Mouse (Mus musculus) myocyte (in vitro differentiated cells): ENCODE measurements around the gene Cdc42bpa. TPM values are rescaled to one million over a fixed set of nuclear protein-coding genes. Genes with fewer than 3 reads are reported as not detected.

Experiments used
- H3K27me3 ChIP-seq: one replicate; pipeline ENCODE4 v1.6.1; 2011; ENCODE audit not compliant: control insufficient read depth, insufficient read depth, insufficient read length
- H3K36me3 ChIP-seq: one replicate; pipeline ENCODE4 v1.6.1; 2011; ENCODE audit not compliant: control insufficient read depth, insufficient read depth
- H3K4me2 ChIP-seq: one replicate; pipeline ENCODE4 v1.6.1; 2011; ENCODE audit warnings: low read depth, control low read depth
- H3K4me3 ChIP-seq: one replicate; pipeline ENCODE4 v1.5.1; 2011; ENCODE audit warnings: mild to moderate bottlenecking, control low read depth, moderate library complexity
- H3K79me2 ChIP-seq: one replicate; pipeline ENCODE4 v1.6.1; 2011; ENCODE audit not compliant: control insufficient read depth, insufficient read depth
- H3ac ChIP-seq: one replicate; pipeline ENCODE4 v1.6.1; 2011; ENCODE audit not compliant: control insufficient read depth, insufficient read length
- CEBPB ChIP-seq: IDR thresholded peaks from 2 replicates; pipeline ENCODE4 v1.6.1; 2011; ENCODE audit warnings: mild to moderate bottlenecking, moderate library complexity; ENCODE audit not compliant: poor library complexity, insufficient read depth, severe bottlenecking
- E2F4 ChIP-seq: IDR thresholded peaks from one replicate; pipeline ENCODE4 v1.6.1; 2011; ENCODE audit warnings: mild to moderate bottlenecking, control low read depth, moderate library complexity; ENCODE audit not compliant: insufficient read depth
- MAX ChIP-seq: IDR thresholded peaks from one replicate; pipeline ENCODE4 v1.6.1; 2011; ENCODE audit warnings: low read depth, mild to moderate bottlenecking, control low read depth
- MYOD1 ChIP-seq, 3 experiments: IDR thresholded peaks; one replicate each; pipeline ENCODE4 v1.6.1; 2011; ENCODE audit warnings: control low read depth in 2 of 3, low read depth in 2 of 3, mild to moderate bottlenecking in 2 of 3, moderate library complexity in 1 of 3; ENCODE audit not compliant: insufficient read length in 2 of 3, control insufficient read depth in 1 of 3
- MYOG ChIP-seq, 3 experiments: IDR thresholded peaks; one replicate each; pipeline ENCODE4 v1.6.1; 2011; ENCODE audit warnings: control low read depth in 2 of 3, low read depth in 2 of 3, mild to moderate bottlenecking in 2 of 3; ENCODE audit not compliant: insufficient read length in 2 of 3, control insufficient read depth in 1 of 3, insufficient read depth in 1 of 3
- POLR2A ChIP-seq: IDR thresholded peaks from one replicate; pipeline ENCODE4 v1.6.1; 2011; ENCODE audit warnings: low read depth, mild to moderate bottlenecking, control low read depth, moderate library complexity; ENCODE audit not compliant: insufficient read length
- POLR2AphosphoS2 ChIP-seq: IDR thresholded peaks from one replicate; pipeline ENCODE4 v1.6.1; 2011; ENCODE audit warnings: low read depth, control low read depth; ENCODE audit not compliant: insufficient read length
- REST ChIP-seq: IDR thresholded peaks from one replicate; pipeline ENCODE4 v1.6.1; 2011; ENCODE audit warnings: mild to moderate bottlenecking, control low read depth, moderate library complexity; ENCODE audit not compliant: insufficient read depth, insufficient read length
- SRF ChIP-seq: IDR thresholded peaks from one replicate; pipeline ENCODE4 v1.6.1; 2011; ENCODE audit warnings: low read depth; ENCODE audit not compliant: control insufficient read depth, insufficient read length
- TCF12 ChIP-seq: IDR thresholded peaks from one replicate; pipeline ENCODE4 v1.6.1; 2011; ENCODE audit warnings: mild to moderate bottlenecking, control low read depth; ENCODE audit not compliant: poor library complexity, insufficient read depth, severe bottlenecking
- TCF3 ChIP-seq: IDR thresholded peaks from one replicate; pipeline ENCODE4 v1.6.1; 2011; ENCODE audit warnings: low read depth, control low read depth; ENCODE audit not compliant: insufficient read length
- USF1 ChIP-seq: IDR thresholded peaks from one replicate; pipeline ENCODE4 v1.6.1; 2011; ENCODE audit warnings: low read depth, mild to moderate bottlenecking, control low read depth, moderate library complexity
- polyA plus RNA-seq: library from polyadenylated mRNA; unstranded; fragments of >200 nt; fragmentation: generic; extraction: Trizol; gene quantifications from one replicate; pipeline ENCODE4 v1.2.1, GENCODE M21; 2012; ENCODE audit warnings: missing spikeins

Cdc42bpa gene
- polyA plus RNA-seq, 1 experiment: 14.3 TPM

DNA sequence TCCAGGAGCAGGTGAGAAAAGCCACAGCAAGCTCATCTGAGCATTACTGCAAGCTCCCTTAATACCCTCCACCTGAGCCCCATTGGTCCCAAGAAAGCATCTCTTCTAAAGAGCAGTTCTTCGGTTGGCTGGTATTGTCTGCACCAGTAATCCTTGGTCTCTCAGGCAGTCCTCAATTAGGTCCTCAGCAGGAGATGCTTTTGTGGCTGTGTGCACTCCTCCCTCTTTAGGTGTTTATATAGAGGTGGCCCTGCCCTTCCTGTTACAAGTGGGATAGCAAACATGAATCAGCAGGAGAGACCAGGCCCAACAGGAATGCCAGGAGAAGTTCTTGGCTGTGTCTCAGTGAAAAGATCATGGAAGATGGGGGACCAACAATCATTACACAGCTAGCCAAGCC, 23.9 kb downstream of the Cdc42bpa start:
- H3K4me2 ChIP-seq: no peak overlapping the region
- H3K4me3 ChIP-seq: no peak overlapping the region
- TF ChIP-seq POLR2AphosphoS2: no peak
- TF ChIP-seq SRF: no peak
- H3K79me2 ChIP-seq: peaks cover 86% of the 10 kb centered on the region
- H3K36me3 ChIP-seq: no peaks in the 10 kb centered on the region
- no peak overlapping the region for H3ac ChIP-seq
- no peaks in the 10 kb centered on the region for H3K27me3 ChIP-seq

- Histone ChIP-seq H3K36me3 (no peaks in the 10 kb centered on the region), H3K79me2 (peaks cover 85% of the 10 kb centered on the region), H3K27me3 (no peaks in the 10 kb centered on the region), H3ac (no peak overlapping the region), H3K4me3 (no peak overlapping the region), H3K4me2 (peak overlapping the region; percentile 69)
- TF ChIP-seq POLR2AphosphoS2: no peak
Measured at GRCm38 (mm10) chr1:179991660-179992235, 31.5 kb downstream of the Cdc42bpa start.

DNA sequence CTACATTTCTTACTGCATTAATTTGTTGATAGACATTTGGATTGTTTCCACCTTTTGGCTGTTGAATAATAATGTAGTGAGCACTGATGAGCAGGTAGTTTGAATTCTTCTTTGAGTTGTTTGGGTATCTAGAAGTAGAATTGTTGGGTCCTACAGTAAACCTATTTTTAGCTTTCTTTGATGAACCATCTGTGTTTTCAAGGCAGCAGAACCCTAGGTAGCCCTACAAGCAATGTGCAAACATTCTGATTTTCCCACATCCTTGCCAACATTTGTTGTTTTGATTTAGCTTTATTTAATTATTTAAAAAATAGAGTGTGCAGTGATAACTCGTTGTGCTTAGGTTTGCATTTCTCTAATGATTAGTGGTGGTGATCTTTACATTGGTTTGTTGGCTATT, 32.0 kb downstream of the Cdc42bpa start:
- H3K36me3 ChIP-seq: no peaks in the 10 kb centered on the region
- peaks cover 84% of the 10 kb centered on the region for H3K79me2 ChIP-seq
- H3K27me3 ChIP-seq: no peaks in the 10 kb centered on the region
- H3ac ChIP-seq: no peak overlapping the region
- no peak for TF ChIP-seq SRF
- no peak for TF ChIP-seq MAX
- TF ChIP-seq USF1: no peak
- TF ChIP-seq MYOD1 (IDR thresholded peaks at IDR 0.05; ENCODE audit: control insufficient read depth in 1 of 3, insufficient read length in 2 of 3, low read depth in 2 of 3): no peak
- no peak for TF ChIP-seq POLR2AphosphoS2
- TF ChIP-seq CEBPB: no peak
- TF ChIP-seq REST: no peak
- TF ChIP-seq E2F4: no peak
- no peak for TF ChIP-seq TCF12
- TF ChIP-seq MYOG (IDR thresholded peaks at IDR 0.05; ENCODE audit: control insufficient read depth in 1 of 3, insufficient read depth in 1 of 3, insufficient read length in 2 of 3, low read depth in 2 of 3): no peak
- no peak for TF ChIP-seq POLR2A
- no peak for TF ChIP-seq TCF3
- peak overlapping the region; percentile 69 for H3K4me2 ChIP-seq
- no peak overlapping the region for H3K4me3 ChIP-seq

- TF ChIP-seq MYOD1 (IDR thresholded peaks at IDR 0.05; ENCODE audit: control insufficient read depth in 1 of 3, insufficient read length in 2 of 3, low read depth in 2 of 3) (no peak), MYOG (IDR thresholded peaks at IDR 0.05; ENCODE audit: control insufficient read depth in 1 of 3, insufficient read depth in 1 of 3, insufficient read length in 2 of 3, low read depth in 2 of 3) (no peak), USF1 (no peak), POLR2A (no peak), E2F4 (no peak)
- Histone ChIP-seq H3K27me3 (no peaks in the 10 kb centered on the region), H3K4me3 (no peak overlapping the region), H3K79me2 (peaks cover 66% of the 10 kb centered on the region), H3K4me2 (no peak overlapping the region), H3ac (no peak overlapping the region), H3K36me3 (no peaks in the 10 kb centered on the region)
Measured at GRCm38 (mm10) chr1:180008057-180008456, 47.8 kb downstream of the Cdc42bpa start.

GRCm38 (mm10) chr1:180013479-180013878, 53.2 kb downstream of the Cdc42bpa start:
- Histone ChIP-seq H3K27me3 (no peaks in the 10 kb centered on the region), H3K4me2 (no peak overlapping the region), H3K36me3 (no peaks in the 10 kb centered on the region), H3ac (no peak overlapping the region), H3K4me3 (no peak overlapping the region), H3K79me2 (peaks cover 62% of the 10 kb centered on the region)
- no peak for TF ChIP-seq SRF
- TF ChIP-seq USF1: no peak
- no peak for TF ChIP-seq POLR2AphosphoS2
- TF ChIP-seq POLR2A: no peak

- TF ChIP-seq CEBPB: no peak
- TF ChIP-seq MYOG (IDR thresholded peaks at IDR 0.05; ENCODE audit: control insufficient read depth in 1 of 3, insufficient read depth in 1 of 3, insufficient read length in 2 of 3, low read depth in 2 of 3): no peak
- no peak for TF ChIP-seq USF1
- no peak for TF ChIP-seq TCF3
- H3K4me2 ChIP-seq: no peak overlapping the region
- H3ac ChIP-seq: no peak overlapping the region
- no peaks in the 10 kb centered on the region for H3K36me3 ChIP-seq
- no peak overlapping the region for H3K4me3 ChIP-seq
- H3K79me2 ChIP-seq: peaks cover 87% of the 10 kb centered on the region
- no peaks in the 10 kb centered on the region for H3K27me3 ChIP-seq
Measured at GRCm38 (mm10) chr1:180018218-180018617, 57.9 kb downstream of the Cdc42bpa start.
